Mouse (Mus musculus) testis, adult 2 months (tissue): ENCODE results near the gene Mapkapk3.

ENCODE experiments used
- CTCF ChIP-seq: fragments of 200-500 bp; IDR thresholded peaks from 2 replicates; pipeline ENCODE4 v1.5.1; 2012; ENCODE audit warnings: low read depth, mild to moderate bottlenecking, inconsistent platforms, low read length, moderate library complexity; ENCODE audit not compliant: control insufficient read depth, insufficient read depth, insufficient replicate concordance
- POLR2A ChIP-seq: fragments of 200-500 bp; IDR thresholded peaks from 2 replicates; pipeline ENCODE4 v1.6.1; 2012; ENCODE audit warnings: low read depth, mild to moderate bottlenecking, inconsistent platforms, low read length, moderate library complexity; ENCODE audit not compliant: control insufficient read depth

DNA sequence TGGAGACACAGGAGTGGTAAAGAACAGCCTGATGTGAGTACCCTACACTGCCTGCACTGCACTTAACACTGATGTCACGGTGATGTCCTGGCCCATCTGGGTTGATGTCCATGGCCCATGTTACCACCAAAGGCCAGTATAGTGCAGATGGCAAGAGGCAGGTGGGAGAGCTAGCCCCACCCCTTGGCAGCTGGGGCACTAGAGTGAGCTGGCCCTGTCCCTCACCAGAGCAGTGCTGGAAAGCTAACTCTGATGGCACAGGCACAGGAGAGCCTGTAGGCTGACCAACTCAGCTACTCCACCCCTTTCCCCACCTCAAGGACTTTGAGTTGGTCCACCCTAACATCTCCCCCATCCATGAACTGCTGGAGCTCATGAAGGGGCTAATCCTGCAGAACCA lies 65.1 kb downstream of the Mapkapk3 start:
- no peak for TF ChIP-seq POLR2A
- no peak for TF ChIP-seq CTCF
